Mouse (Mus musculus) C2C12 (cell line): ENCODE results near the gene Rbp1. TPM values are rescaled to one million over a fixed set of nuclear protein-coding genes. Genes with fewer than 3 reads are reported as not detected.

ENCODE experiments used
- H3K27me3 ChIP-seq: one replicate; pipeline ENCODE4 v1.6.1; 2011; ENCODE audit not compliant: control insufficient read depth, insufficient read depth, insufficient read length
- H3K36me3 ChIP-seq: one replicate; pipeline ENCODE4 v1.6.1; 2011; ENCODE audit not compliant: control insufficient read depth, insufficient read depth
- H3K4me3 ChIP-seq: one replicate; pipeline ENCODE4 v1.5.1; 2011; ENCODE audit warnings: mild to moderate bottlenecking, control low read depth; ENCODE audit not compliant: poor library complexity, insufficient read depth, severe bottlenecking
- H3K79me2 ChIP-seq: one replicate; pipeline ENCODE4 v1.6.1; 2011; ENCODE audit not compliant: control insufficient read depth, insufficient read depth
- H3K79me3 ChIP-seq: one replicate; pipeline ENCODE4 v1.6.1; 2011; ENCODE audit warnings: low read depth, control low read depth
- H3ac ChIP-seq: one replicate; pipeline ENCODE3; 2011; ENCODE audit warnings: low read depth; ENCODE audit not compliant: control insufficient read depth, insufficient read length
- CEBPB ChIP-seq: IDR thresholded peaks from one replicate; pipeline ENCODE4 v1.6.1; 2011; ENCODE audit warnings: low read depth, mild to moderate bottlenecking, control low read depth, moderate library complexity
- CTCF ChIP-seq: IDR thresholded peaks from one replicate; pipeline ENCODE4 v1.5.1; 2011; ENCODE audit not compliant: control insufficient read depth, insufficient read depth, insufficient read length
- FOSL1 ChIP-seq: IDR thresholded peaks from one replicate; pipeline ENCODE4 v1.8.0; 2011; ENCODE audit warnings: mild to moderate bottlenecking, low read length; ENCODE audit not compliant: poor library complexity, insufficient read depth, severe bottlenecking
- MAX ChIP-seq: IDR thresholded peaks from one replicate; pipeline ENCODE4 v1.6.1; 2011; ENCODE audit warnings: mild to moderate bottlenecking, control low read depth
- MYOD1 ChIP-seq: IDR thresholded peaks from one replicate; pipeline ENCODE4 v1.6.1; 2011; ENCODE audit warnings: low read depth; ENCODE audit not compliant: control insufficient read depth, insufficient read length
- MYOG ChIP-seq: IDR thresholded peaks from one replicate; pipeline ENCODE4 v1.6.1; 2011; ENCODE audit not compliant: control insufficient read depth, insufficient read length; ENCODE audit errors: extremely low read depth
- USF1 ChIP-seq: IDR thresholded peaks from one replicate; pipeline ENCODE4 v1.6.1; 2011; ENCODE audit warnings: low read depth, mild to moderate bottlenecking, control low read depth, moderate library complexity
- polyA plus RNA-seq: library from polyadenylated mRNA; unstranded; fragments of >200 nt; fragmentation: generic; extraction: Trizol; gene quantifications from one replicate; pipeline ENCODE4 v1.2.1, GENCODE M21; 2012; ENCODE audit warnings: missing spikeins

The Rbp1 gene
- polyA plus RNA-seq, 1 experiment, result 19.3 TPM

DNA sequence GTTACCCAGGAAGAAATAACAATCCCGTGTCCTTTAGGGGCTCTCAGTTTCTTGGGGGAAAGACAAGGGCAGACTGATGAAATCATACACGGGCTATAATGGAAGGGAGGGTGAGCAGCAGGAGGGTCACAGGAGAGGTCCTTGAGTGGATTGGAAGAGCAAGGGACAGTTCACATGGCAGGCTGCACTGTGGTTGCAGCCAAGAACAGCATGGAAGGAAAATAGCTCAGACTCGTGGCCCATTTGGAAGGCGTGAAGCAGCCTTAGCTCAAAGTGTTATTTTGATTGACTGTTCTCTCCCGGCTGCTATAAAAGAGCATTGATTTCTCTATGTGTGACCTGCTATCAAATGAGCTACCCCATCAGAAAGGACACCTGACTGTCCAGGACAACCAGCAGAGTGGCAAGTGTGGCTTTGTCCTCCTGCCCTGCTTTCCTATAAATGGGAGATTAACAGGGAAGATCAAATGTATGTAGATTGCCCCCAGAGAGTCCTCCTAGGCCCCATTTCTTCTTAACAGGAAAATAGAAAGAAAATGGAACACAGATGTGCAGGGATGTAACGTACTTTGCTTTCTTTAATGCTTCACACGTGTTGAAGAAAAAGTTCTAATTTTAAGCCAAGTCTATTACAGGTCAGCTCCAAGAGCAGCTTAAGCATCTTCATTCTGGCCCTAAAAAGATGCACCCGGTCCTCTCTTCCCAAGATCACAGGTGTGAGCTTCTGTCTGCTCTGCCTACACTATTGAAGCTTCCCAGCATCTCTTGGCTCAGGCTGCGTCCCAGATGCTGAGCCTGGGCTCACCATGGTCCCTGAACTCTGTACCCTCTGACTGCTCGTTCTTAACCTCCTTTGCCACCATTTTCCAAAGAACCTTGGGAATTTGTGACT, 34.8 kb upstream of the Rbp1 start:
- TF ChIP-seq CTCF (no peak), MYOG (no peak), USF1 (no peak), MAX (no peak), CEBPB (no peak), MYOD1 (no peak), FOSL1 (no peak)
- H3K79me2 ChIP-seq, result no peaks in the 10 kb centered on the region
- H3ac ChIP-seq, result no peak overlapping the region

DNA sequence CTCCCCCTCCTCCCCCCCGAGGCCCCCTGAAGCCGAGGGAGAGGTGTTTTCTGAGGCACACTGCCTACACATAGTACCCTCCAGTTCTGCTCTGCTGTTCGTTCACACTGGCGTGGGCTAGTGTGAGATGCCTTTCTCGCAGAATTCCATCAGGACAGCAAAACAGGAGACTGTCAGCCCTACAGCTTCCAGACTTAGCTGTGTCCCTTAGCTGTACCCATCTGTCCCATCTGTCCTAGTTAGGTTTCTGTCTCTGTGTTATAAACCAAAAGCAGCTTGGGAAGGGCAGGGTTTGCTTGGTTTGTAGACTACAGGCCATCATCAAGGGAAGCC, 34.2 kb upstream of the Rbp1 start:
- H3K4me3 ChIP-seq, result no peak overlapping the region
- no peak overlapping the region for H3ac ChIP-seq
- no peaks in the 10 kb centered on the region for H3K36me3 ChIP-seq
- peaks cover 3% of the 10 kb centered on the region for H3K27me3 ChIP-seq
- TF ChIP-seq MAX (no peak), CEBPB (no peak), MYOD1 (no peak), USF1 (no peak), MYOG (no peak), FOSL1 (no peak), CTCF (no peak)
- no peaks in the 10 kb centered on the region for H3K79me3 ChIP-seq
- no peaks in the 10 kb centered on the region for H3K79me2 ChIP-seq

More for the DNA sequence above, 34.8 kb upstream of the Rbp1 start:
- H3K27me3 ChIP-seq, result peaks cover 3% of the 10 kb centered on the region
- H3K4me3 ChIP-seq, result no peak overlapping the region
- no peaks in the 10 kb centered on the region for H3K36me3 ChIP-seq
- no peaks in the 10 kb centered on the region for H3K79me3 ChIP-seq

DNA sequence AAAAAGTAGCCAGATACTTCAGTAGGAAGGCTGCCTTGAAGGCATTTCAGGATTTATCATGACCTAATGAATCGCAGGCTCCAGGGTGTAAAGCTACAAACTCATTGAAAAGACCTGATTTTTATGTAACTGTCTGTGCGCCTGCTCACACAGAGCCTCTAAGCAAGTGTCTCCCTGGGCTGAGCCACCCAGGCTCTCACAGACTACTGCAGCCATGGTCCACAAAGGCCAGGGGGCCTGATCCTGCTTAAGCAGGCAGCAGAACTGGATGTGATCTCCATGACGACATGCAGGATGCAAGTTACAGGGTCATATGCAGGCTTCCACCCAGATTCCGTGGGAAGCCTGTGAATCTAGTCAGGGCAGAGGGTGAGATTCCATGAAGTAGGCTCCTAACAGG, 29.3 kb upstream of the Rbp1 start:
- no peak for TF ChIP-seq USF1
- TF ChIP-seq MYOD1, result no peak
- no peak for TF ChIP-seq MAX
- no peak for TF ChIP-seq CTCF
- no peak for TF ChIP-seq MYOG
- TF ChIP-seq FOSL1, result no peak
- TF ChIP-seq CEBPB, result no peak
- Histone ChIP-seq H3K4me3 (no peak overlapping the region), H3K27me3 (peaks cover 3% of the 10 kb centered on the region)

DNA sequence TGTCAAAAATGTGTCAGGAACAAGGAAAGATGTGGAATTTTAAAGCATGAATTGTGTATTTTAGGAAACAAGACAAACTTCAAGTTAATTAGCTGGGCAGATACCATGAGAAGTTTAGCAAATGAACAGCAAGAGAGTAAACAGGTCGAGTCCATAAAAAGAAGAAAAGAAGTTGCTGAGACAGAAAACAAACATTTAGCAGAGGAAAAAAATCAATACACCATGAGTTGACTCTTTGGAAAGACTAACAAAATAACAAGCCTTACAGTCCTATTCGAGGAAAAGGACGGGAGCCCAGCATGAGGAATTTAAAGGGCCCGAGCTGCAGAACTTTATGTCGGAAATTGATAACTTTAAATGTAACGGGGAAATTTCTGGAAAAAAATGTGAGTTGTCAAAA, 25.6 kb upstream of the Rbp1 start:
- TF ChIP-seq MYOD1 (no peak), MYOG (no peak), MAX (no peak), FOSL1 (no peak), USF1 (no peak), CEBPB (no peak), CTCF (no peak)
- Histone ChIP-seq H3K79me2 (no peaks in the 10 kb centered on the region), H3K27me3 (no peaks in the 10 kb centered on the region)

More for the DNA sequence above, 29.3 kb upstream of the Rbp1 start:
- Histone ChIP-seq H3ac (no peak overlapping the region), H3K36me3 (no peaks in the 10 kb centered on the region), H3K79me3 (no peaks in the 10 kb centered on the region), H3K79me2 (no peaks in the 10 kb centered on the region)

DNA sequence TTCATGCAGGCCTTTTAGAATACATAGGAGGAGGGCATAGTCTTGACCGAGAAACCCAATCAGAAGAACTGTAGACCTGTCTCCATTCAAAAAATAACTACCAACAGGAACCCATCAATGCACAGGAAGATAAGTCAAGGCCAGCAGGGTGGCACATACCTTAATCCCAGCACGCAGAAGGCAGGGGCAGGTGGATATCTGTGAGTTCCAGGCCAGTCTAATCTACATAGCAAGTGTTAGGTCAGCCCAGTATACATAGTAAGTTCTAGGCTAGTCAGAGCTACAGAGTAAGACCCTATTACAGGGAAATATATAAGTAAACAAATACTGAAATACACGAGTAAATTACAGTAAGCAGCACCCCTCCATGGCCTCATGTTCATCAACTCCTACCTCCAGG, 24.9 kb upstream of the Rbp1 start:
- no peaks in the 10 kb centered on the region for H3K79me3 ChIP-seq

More for the DNA sequence above, 25.6 kb upstream of the Rbp1 start:
- Histone ChIP-seq H3K79me3 (no peaks in the 10 kb centered on the region), H3ac (no peak overlapping the region), H3K4me3 (no peak overlapping the region), H3K36me3 (no peaks in the 10 kb centered on the region)

More for the DNA sequence above, 24.9 kb upstream of the Rbp1 start:
- H3K27me3 ChIP-seq, result no peaks in the 10 kb centered on the region
- TF ChIP-seq CEBPB (no peak), MYOG (no peak), MAX (no peak), CTCF (no peak), USF1 (no peak)
- H3ac ChIP-seq, result no peak overlapping the region
- no peak overlapping the region for H3K4me3 ChIP-seq
- H3K79me2 ChIP-seq, result no peaks in the 10 kb centered on the region
- H3K36me3 ChIP-seq, result no peaks in the 10 kb centered on the region
